Mouse (Mus musculus) midbrain, embryonic 16.5 days (tissue): Measurements from ENCODE around the gene Renbp. TPM values are rescaled to one million over a fixed set of nuclear protein-coding genes. Genes with fewer than 3 reads are reported as not detected.

Experiments
- ATAC-seq: fragments of 200-750 bp; cut with Nextera tagmentation; 2 replicates; pipeline ENCODE4 v1.8.0; 2017; ENCODE audit warnings: moderate TSS enrichment
- H3K27ac ChIP-seq: fragments of 300-500 bp; sonication (generic); 2 replicates; pipeline ENCODE4 v1.5.1; 2014; ENCODE audit warnings: mild to moderate bottlenecking, low read length, mixed read lengths
- H3K27me3 ChIP-seq: fragments of 300-500 bp; sonication (generic); 2 replicates; pipeline ENCODE4 v1.6.1; 2014; ENCODE audit warnings: low read depth, low read length, mixed read lengths; ENCODE audit not compliant: control insufficient read depth, insufficient read depth
- H3K36me3 ChIP-seq: fragments of 300-500 bp; sonication (generic); 2 replicates; pipeline ENCODE4 v1.6.1; 2014; ENCODE audit warnings: mild to moderate bottlenecking, low read length, moderate library complexity, mixed read lengths; ENCODE audit not compliant: control insufficient read depth, insufficient read depth
- H3K4me1 ChIP-seq: fragments of 300-500 bp; sonication (generic); 2 replicates; pipeline ENCODE4 v1.6.1; 2014; ENCODE audit warnings: mild to moderate bottlenecking, low read length, mixed read lengths; ENCODE audit not compliant: control insufficient read depth, insufficient read depth
- H3K4me2 ChIP-seq: fragments of 300-500 bp; sonication (generic); 2 replicates; pipeline ENCODE4 v1.6.1; 2014; ENCODE audit warnings: mild to moderate bottlenecking, low read length, mixed read lengths
- H3K4me3 ChIP-seq: fragments of 300-500 bp; sonication (generic); 2 replicates; pipeline ENCODE4 v1.5.1; 2014; ENCODE audit warnings: low read depth, mild to moderate bottlenecking, low read length, moderate library complexity, mixed read lengths
- H3K9ac ChIP-seq: fragments of 300-500 bp; sonication (generic); 2 replicates; pipeline ENCODE4 v1.6.1; 2014; ENCODE audit warnings: low read depth, low read length, mixed read lengths
- H3K9me3 ChIP-seq: fragments of 300-500 bp; sonication (generic); replicated peaks from 2 replicates; pipeline ENCODE4 v1.6.1; 2014; ENCODE audit warnings: mild to moderate bottlenecking, low read length, mixed read lengths; ENCODE audit not compliant: control insufficient read depth, poor library complexity, severe bottlenecking
- WGBS: fragments of 180-500 bp; shearing (Covaris S2); extraction: QIAGEN DNeasy Blood & Tissue Kit; methylation state at CpG from one replicate; pipeline ENCODE4 v1.1.7; 2014; 5-methylcytosine and 5-hydroxymethylcytosine counted together
- polyA plus RNA-seq: library from polyadenylated mRNA; unstranded; fragments of >200 nt; fragmentation: Nextera tagmentation; extraction: Ambion mirVana; gene quantifications from 2 replicates; pipeline ENCODE4 v1.2.1, GENCODE M21; 2015

The Renbp gene
- 8.9 and 9.1 TPM in 2 replicates for polyA plus RNA-seq

DNA sequence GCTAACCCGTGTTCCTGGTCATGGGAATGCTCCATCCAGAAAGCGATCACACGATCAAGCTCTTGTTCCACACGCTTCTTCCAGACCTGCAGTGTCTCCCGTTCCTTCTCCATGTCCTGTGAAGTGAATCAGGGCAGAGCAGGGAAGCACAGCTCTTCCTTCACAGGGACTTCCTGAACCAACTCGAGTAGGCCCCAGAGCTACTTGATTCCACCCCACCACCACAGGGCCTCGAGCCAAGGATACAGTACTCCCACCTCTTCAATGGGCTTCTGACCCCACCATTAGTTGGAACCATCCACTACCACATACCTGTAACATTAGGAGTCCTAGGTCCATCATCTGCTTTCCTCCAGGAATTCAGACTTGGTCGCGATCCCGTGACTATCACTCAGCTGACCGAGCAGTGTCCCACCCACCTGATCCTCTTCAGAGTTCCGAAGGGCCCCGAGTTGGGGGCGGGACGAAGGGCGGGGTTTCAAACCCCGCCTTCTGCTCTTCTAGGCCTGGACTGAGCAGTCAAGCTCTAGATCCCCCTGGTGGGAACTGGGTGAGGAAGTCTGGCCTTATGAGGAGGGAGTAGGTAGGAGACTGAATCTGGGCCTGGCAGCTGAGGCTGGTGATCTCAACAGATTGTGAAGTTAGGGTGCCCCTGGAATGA is at the start of gene Renbp:
Gene Renbp (minus strand): TSS at position 449 of the 661 bp plus-strand sequence.
- no peak within 1 kb of the TSS for H3K4me3 ChIP-seq
- ATAC-seq, result no peak
- H3K36me3 ChIP-seq, result no peaks in the 10 kb centered on the region
- H3K27me3 ChIP-seq, result no peaks in the 10 kb centered on the region
- H3K4me1 ChIP-seq, result no peaks in the 10 kb centered on the region
- WGBS, result 44% methylated on average over 17 of the region's 17 CpGs
- no peaks in the 10 kb centered on the region for H3K9me3 ChIP-seq
- H3K27ac ChIP-seq, result no peak within 1 kb of the TSS
- H3K4me2 ChIP-seq, result 0 out of 2 replicates have a peak within 1 kb of the TSS, but pooled peaks have one; percentile 1
- no peak within 1 kb of the TSS for H3K9ac ChIP-seq

DNA sequence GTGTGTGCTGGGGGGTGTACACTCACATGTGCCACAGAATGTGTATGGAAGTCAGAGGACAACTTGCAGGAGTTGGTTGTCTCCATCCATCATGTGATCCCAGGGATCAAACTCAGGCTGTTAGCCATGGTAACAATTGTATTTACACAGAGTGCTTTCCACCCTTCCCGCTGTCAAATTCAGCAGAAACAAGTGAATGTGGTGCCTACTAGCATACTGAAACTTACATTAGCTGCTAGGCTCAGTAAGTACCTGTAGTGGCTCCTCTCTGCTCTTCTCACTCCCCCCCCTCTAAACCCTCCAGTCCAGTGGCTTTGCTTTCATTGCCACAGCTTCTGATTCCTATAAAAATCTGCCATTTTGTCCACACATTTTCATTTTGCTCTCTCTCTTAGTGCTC is 47.1 kb upstream of the Renbp start:
- Histone ChIP-seq H3K9me3 (no peaks in the 10 kb centered on the region), H3K27ac (no peak overlapping the region), H3K4me2 (no peak overlapping the region), H3K4me1 (no peaks in the 10 kb centered on the region), H3K4me3 (no peak overlapping the region), H3K36me3 (no peaks in the 10 kb centered on the region), H3K27me3 (no peaks in the 10 kb centered on the region), H3K9ac (no peak overlapping the region)
- WGBS, result 100% methylated on average over 1 of the region's 1 CpGs
- no peak for ATAC-seq

DNA sequence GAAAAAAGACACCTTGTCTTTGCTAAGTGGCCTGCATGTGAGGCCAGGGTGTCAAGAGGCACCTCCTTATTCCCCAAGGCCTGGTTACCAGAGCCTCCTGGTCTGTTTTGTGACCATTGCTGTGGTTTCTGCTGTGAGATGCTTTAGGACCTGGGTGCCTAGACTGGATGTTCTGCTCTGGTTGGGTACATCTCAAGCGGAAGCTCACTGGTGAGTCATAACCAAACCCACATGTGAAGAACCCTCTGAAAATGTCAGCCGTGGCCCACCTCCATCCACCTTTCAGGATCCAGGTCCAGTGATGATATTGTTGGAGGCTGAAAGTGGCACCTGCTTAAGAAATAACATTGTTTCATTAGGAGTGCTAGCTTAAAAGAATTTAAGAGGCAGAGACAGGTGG is 45.6 kb upstream of the Renbp start:
- no peaks in the 10 kb centered on the region for H3K27me3 ChIP-seq
- 92% methylated on average over 2 of the region's 2 CpGs for WGBS
- H3K4me1 ChIP-seq, result no peaks in the 10 kb centered on the region
- H3K4me2 ChIP-seq, result no peak overlapping the region
- H3K9me3 ChIP-seq, result no peaks in the 10 kb centered on the region
- H3K9ac ChIP-seq, result no peak overlapping the region
- no peak overlapping the region for H3K4me3 ChIP-seq
- H3K27ac ChIP-seq, result no peak overlapping the region
- no peak for ATAC-seq
- H3K36me3 ChIP-seq, result no peaks in the 10 kb centered on the region

DNA sequence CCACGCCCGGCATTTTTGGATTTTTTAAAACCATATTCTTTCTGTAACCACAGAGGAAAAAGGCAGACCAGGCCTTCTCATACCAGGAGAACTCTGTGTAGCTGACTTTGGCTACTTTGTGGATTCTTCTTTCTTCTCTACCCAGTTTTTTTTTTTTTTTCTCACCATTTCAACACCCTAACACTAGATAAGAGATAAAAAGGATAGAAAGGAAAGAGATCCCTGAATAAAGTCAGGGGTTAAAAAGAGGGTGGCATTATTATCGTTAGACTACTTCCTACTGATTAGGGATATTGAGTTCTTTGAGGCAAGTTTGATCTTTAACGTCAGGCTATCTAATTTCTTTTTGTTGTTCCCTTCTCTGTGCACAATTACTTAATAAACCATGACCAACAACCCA is 42.1 kb upstream of the Renbp start:
- no peaks in the 10 kb centered on the region for H3K27me3 ChIP-seq
- H3K27ac ChIP-seq, result no peak overlapping the region
- H3K9me3 ChIP-seq, result no peaks in the 10 kb centered on the region
- 79% methylated on average over 4 of the region's 4 CpGs for WGBS
- H3K9ac ChIP-seq, result no peak overlapping the region
- peaks cover 3% of the 10 kb centered on the region for H3K4me1 ChIP-seq
- H3K36me3 ChIP-seq, result no peaks in the 10 kb centered on the region
- no peak for ATAC-seq
- no peak overlapping the region for H3K4me3 ChIP-seq
- no peak overlapping the region for H3K4me2 ChIP-seq

DNA sequence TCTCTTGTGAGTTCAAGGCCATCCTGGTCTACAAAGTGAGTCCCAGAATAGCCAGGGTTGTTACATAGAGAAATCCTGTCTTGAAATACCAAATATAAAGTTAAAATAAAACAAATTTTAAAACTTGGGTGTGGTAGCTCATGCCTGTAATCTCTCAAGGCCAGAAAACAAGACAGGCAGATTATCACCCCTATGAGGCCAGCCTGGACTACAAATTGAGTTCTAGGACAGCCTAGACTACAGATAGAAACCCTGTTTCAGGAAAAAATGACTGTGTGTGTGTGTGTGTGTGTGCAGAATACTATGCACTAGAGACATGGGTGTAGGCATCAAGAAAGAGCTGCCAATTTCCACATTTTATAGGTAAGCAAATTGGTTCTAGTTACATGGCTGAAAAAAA is 40.1 kb upstream of the Renbp start:
- Histone ChIP-seq H3K27me3 (no peaks in the 10 kb centered on the region), H3K9me3 (no peaks in the 10 kb centered on the region), H3K27ac (no peak overlapping the region), H3K4me1 (peaks cover 3% of the 10 kb centered on the region), H3K9ac (no peak overlapping the region), H3K4me3 (no peak overlapping the region), H3K36me3 (no peaks in the 10 kb centered on the region), H3K4me2 (no peak overlapping the region)
- ATAC-seq, result no peak

DNA sequence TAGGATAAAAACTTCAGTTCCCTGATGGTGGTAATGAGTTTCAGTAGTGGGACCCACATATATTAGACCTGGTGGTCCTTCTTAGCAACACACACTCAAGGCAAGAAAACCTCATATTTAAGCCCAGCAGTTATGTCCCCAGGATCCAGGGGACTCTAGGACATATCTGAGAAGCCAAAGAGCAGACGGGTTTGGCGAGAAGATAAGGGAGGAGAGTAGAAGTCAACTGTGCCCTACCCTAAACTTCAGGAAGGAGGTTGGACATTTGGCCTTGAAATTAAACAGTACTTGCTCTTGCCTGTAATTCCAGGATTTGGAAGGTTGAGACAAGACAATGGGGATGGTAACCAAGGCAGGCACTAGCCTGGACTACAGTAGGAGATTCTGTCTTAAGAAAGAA is 39.1 kb upstream of the Renbp start:
- Histone ChIP-seq H3K9ac (no peak overlapping the region), H3K27me3 (no peaks in the 10 kb centered on the region), H3K4me1 (peaks cover 3% of the 10 kb centered on the region), H3K4me3 (no peak overlapping the region), H3K27ac (no peak overlapping the region), H3K36me3 (no peaks in the 10 kb centered on the region), H3K4me2 (no peak overlapping the region), H3K9me3 (no peaks in the 10 kb centered on the region)
- 98% methylated on average over 2 of the region's 2 CpGs for WGBS
- no peak for ATAC-seq

DNA sequence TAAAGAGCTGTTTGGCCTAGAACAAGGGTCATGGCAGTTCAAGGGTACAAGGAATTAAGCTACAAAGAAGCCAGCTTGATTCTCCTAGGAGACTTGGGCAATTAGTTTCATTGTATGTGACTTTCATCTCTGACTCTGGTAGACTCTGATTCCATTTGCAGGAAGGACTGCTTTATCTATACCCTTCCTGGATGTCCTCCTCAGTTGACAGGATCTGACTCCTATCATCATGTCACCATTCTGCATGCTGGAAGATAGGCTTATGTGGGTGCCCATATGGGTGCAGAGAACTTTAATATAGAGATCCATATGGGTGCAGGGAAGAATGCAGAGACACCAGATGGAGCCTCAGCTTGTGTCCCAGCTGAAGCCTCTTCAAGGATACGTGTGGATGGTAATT is 38.5 kb upstream of the Renbp start:
- Histone ChIP-seq H3K4me1 (peaks cover 5% of the 10 kb centered on the region), H3K9me3 (no peaks in the 10 kb centered on the region), H3K27ac (0 out of 2 replicates have a peak overlapping the region, but pooled peaks have one; percentile 63), H3K9ac (no peak overlapping the region), H3K27me3 (no peaks in the 10 kb centered on the region), H3K4me2 (no peak overlapping the region), H3K36me3 (no peaks in the 10 kb centered on the region), H3K4me3 (no peak overlapping the region)
- ATAC-seq, result no peak
- 83% methylated on average over 1 of the region's 1 CpGs for WGBS

DNA sequence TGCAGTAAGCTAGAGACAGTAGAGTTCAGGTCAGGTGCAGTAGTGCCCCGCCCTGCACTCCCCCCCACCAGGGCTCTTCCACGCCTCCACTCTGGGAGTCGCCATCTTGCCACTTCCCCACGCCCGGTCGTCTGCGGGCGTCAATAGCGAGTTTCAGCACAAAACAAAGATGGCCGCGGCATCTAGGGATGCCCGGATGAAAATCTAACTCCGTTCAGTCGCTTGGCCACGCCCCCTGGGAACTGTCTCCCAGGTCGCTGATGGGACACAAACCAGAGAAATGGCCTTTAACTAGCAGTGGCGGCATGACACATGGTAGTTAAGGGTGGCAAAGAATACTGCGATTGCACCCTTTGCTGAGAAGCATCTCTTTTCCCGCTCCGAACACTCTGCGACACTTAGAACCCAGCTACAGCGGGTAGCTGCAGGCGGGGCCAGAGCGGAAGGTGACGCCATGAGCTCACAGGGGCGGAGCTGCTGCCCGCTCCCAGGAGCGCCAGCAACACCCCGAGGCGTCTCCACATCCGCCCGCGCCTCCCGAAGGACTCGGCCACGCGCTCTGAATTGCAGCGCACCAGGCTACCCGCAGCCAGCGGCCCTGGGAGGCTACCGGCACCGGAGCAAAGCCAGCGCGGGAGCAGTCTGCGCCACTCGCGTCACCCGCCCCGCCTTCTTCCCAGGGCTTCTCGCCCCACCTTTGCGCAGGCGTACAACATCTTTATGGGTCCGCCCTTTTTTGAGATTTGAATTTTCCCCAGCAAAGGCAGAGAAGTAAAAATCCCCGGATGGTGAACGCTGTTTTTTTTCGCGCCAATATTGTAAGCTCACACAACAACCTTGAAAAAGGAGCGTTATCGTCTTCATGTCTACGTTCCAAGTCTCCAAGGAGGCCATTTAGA is 36.8 kb upstream of the Renbp start:
- peak; percentile 90 for ATAC-seq
- 15% methylated on average over 59 of the region's 60 CpGs for WGBS
- peaks cover 23% of the 10 kb centered on the region for H3K4me1 ChIP-seq

More for the DNA sequence above, 36.8 kb upstream of the Renbp start:
- Histone ChIP-seq H3K9me3 (no peaks in the 10 kb centered on the region), H3K27me3 (no peaks in the 10 kb centered on the region), H3K27ac (peak overlapping the region; percentile 99), H3K9ac (peak overlapping the region; percentile 72), H3K4me3 (peak overlapping the region; percentile 66), H3K36me3 (no peaks in the 10 kb centered on the region), H3K4me2 (peak overlapping the region; percentile 52)
